Mouse (Mus musculus): ENCODE results near the gene Fam216b.

DNA sequence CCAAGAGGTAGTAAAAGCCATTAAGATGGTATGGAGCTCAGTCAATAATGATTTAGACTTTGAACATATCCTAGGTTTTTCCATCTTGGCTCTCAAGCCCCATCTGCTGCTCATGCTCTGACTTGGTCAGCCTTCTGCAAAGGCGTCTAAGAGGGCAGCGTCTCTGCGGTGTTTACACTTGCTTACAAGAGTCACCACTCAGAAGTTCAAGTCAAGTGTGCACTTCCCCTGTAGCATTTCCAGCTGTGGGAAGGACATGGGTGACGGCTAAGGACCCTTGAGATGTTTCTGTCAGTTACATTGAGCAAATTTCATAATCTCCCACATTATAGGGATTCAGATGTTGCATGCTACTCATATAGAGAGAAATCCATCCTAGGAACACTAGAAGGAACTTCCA lies 40.1 kb downstream of the Fam216b start:
- TF ChIP-seq CTCF (IDR thresholded peaks at IDR 0.05; ENCODE audit: low read depth, low read length) (no peak), POLR2AphosphoS5 (IDR thresholded peaks at IDR 0.05; ENCODE audit: insufficient replicate concordance, low read depth, low read length) (no peak), TAL1 (conservative IDR thresholded peaks at IDR 0.05; ENCODE audit: low read depth, low read length) (no peak), GATA1 (IDR thresholded peaks at IDR 0.05; ENCODE audit: borderline replicate concordance, low read length) (no peak)
